Mouse (Mus musculus) left cerebral cortex, postnatal 10 days (tissue): ENCODE results near the gene Fbxl3. TPM values are rescaled to one million over a fixed set of nuclear protein-coding genes. Genes with fewer than 3 reads are reported as not detected.

Experiments used
- DNase-seq, 2 experiments: peaks; one replicate each; pipeline ENCODE4 v3.0.0; 2021 to 2022; ENCODE audit warnings: low spot score in 2 of 2, mixed read lengths in 1 of 2; ENCODE audit errors: extremely low spot score in 1 of 2
- intact Hi-C: fragments of 180-260 bp; cut with DNase I; formaldehyde crosslinking; loops from one replicate; pipeline ENCODE4 v1.15.1; 2025
- total RNA-seq, 2 experiments: library from RNA; stranded (reverse); gene quantifications; 2 replicates each; pipeline ENCODE4 v1.2.3; 2021

Fbxl3 gene
- total RNA-seq, 2 experiments from 2014 or later = 62.5 to 70.3 TPM

DNA sequence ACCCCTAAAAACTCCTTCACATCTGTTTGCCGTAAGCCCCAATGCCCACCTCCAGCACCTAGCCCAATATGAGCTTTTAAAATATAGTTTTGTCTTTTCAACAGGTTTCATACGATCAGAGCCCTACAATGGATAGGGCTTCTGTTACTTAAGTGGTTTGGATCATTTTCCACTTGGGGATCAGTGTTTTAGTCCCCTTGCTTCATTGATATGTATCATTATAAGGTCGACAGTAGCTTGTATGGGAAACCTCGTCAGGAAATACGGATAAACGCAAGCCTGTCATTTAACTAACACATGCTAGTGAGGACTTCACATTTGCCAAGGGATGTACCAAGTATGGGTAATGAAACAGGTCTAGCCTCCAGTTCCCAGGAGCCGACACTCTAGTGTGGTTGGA lies 42.8 kb downstream of the Fbxl3 start:
- intact Hi-C loops = no loop called here
- DNase-seq = no peak

DNA sequence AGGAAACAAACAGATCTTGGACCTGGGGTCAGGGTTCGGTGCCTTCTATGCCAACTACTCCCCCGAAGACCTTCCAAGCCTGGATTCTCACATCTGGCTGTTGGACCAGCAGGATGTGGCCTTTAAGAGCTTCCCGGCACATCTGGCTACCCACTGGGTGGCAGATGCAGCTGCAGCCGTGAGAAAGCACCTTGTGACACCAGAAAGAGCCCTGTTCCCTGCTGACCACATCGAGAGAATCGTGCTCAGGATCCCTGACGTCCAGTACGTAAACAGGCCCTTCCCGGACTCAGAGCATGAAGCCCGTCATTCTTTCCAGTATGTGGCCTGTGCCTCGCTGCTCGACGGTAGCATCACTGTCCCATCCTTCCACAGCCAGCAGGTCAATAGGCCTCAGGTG lies 44.6 kb downstream of the Fbxl3 start:
- intact Hi-C loops = loop anchor here (5.0 kb wide), 1 partner anchor 42 kb away; no protein-coding TSS in a partner anchor
- no peak for DNase-seq

- intact Hi-C loops = loop anchor here (5.0 kb wide), 1 partner anchor 39 kb away; no protein-coding TSS in a partner anchor
- peak; percentile 33 to 82 for DNase-seq
Measured at GRCm38 (mm10) chr14:103051159-103051769, 48.1 kb downstream of the Fbxl3 start.

DNA sequence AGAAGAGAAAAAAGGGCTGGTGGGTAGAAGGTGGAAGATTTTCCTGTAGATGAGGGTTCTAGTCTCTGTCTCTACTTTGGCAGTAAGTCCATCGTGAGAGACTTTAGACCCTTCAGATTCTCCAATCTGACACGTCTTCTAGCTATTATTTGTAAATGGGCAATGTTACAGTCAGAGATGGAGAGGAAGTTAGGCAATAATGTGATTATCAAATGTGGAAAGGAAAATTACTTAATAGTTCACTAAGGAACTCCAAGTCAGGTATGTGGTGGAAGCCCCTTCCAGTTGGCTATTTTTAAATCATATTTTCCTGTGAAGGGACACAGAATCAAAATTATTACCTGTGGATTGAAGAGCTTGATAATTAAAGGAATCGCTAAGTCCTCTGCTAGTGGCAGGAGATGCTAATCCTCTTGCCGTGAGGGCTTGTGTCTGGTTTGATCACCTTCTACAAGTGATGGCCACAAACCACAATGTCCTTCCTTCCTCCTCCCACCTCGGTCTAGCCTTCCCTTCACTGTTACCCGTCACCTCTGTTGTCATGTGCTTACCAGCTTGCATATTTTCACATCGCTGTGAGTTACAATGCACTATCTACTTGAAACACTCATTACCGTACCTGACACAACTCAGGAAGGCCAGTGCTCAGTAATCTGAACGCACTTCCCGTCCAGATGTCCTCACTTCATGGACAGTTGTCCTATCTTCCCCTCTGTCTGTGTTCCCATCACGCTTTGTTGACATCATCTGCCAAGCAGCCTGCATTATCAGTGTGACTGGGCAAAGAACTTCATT lies 50.9 kb downstream of the Fbxl3 start:
- intact Hi-C loops = no loop called here
- no peak for DNase-seq

GRCm38 (mm10) chr14:103046677-103047076 lies 52.7 kb downstream of the Fbxl3 start, which contains the start of gene Acod1:
Gene Acod1, plus strand, starts transcription at chr14:103046977.
- no peak for DNase-seq
- intact Hi-C loops = no loop called here

GRCm38 (mm10) chr14:103037016-103037415 lies 62.4 kb downstream of the Fbxl3 start:
- DNase-seq = no peak
- intact Hi-C loops = no loop called here

DNA sequence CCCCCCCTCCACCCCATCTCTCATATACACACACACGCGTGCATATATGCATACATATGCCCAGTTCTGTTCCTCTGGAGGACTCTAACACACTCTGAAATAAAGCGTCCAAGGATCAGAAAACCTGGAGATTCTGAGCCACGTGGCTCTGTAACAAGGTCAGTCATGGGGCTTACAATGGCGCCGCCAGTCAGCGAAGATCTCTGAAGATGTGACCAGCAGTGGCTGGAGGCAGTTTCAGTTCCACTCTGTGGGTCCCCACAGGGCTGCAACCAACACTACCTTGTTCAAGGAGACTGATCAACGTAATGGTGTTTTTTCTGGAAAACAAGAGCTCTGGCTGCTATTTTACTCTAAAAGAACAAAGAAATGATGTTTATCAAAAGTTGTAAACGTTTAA lies 65.3 kb downstream of the Fbxl3 start:
- intact Hi-C loops = no loop called here
- no peak for DNase-seq

DNA sequence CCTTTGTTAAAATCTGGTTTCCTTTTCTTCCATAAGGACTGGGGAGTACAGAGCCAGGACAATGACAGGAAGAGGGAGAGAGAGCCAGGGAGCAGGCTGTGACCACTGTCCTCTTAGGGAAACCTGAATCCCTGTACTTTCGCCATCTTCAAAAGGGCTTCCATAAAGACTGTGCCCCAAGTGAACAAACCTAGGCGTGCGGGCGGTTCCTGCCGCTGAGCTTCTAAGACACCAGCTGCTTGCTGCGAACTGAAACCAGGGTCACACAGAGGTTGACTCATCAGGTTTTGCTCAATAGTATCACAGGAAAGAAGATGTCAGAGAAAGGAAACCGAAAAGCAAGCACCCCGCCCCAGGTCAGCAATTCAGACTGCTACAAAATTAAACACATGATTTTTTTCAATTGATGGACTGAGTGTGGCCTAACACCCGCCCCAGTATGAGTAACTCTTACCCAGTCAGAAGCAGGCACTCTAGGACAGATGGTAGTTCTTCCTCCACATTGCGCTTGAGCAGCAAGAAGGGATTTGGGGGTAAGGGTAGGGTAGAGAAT lies 66.0 kb downstream of the Fbxl3 start:
- no peak for DNase-seq
- intact Hi-C loops = no loop called here

Other genes with a start within 250 kb of the Fbxl3 start
- 10 to 100 TPM; 59.3 to 62.0 TPM for gene Kctd12, start 116.9 kb downstream of the Fbxl3 start, total RNA-seq
- not detected for gene Acod1, start 52.6 kb downstream of the Fbxl3 start, total RNA-seq
- 1 to 10 TPM; 5.9 to 6.0 TPM for gene Cln5, start 29.4 kb downstream of the Fbxl3 start, total RNA-seq
- gene Mycbp2, start 247.2 kb upstream of the Fbxl3 start, total RNA-seq = 100 to 1,000 TPM; 165 to 170 TPM